Mouse (Mus musculus): ENCODE data around the gene Cplx2. TPM values are rescaled to one million over a fixed set of nuclear protein-coding genes. Genes with fewer than 3 reads are reported as not detected.

Gene Cplx2
- polyA plus RNA-seq (2015; fragmentation: Nextera tagmentation; extraction: Ambion mirVana) = 13.8 and 14.7 TPM in 2 replicates

GRCm38 (mm10) chr13:54371049-54371386 is at the start of gene Cplx2:
Gene Cplx2 (plus strand): TSS chr13:54371349.
- H3K4me3 ChIP-seq = peak within 1 kb of the TSS; percentile 45
- H3K36me3 ChIP-seq = no peaks in the 10 kb centered on the region
- 2% methylated on average over 7 of the region's 7 CpGs for WGBS
- H3K4me2 ChIP-seq = peak within 1 kb of the TSS; percentile 75
- H3K27ac ChIP-seq (replicated peaks) = peak within 1 kb of the TSS; percentile 70
- no peaks in the 10 kb centered on the region for H3K9me3 ChIP-seq
- peak within 1 kb of the TSS; percentile 73 for H3K9ac ChIP-seq
- peaks cover 14% of the 10 kb centered on the region for H3K27me3 ChIP-seq
- peaks cover 59% of the 10 kb centered on the region for H3K4me1 ChIP-seq (replicated peaks)
- no peak for ATAC-seq (ENCODE audit: low read depth)

- H3K27ac ChIP-seq (replicated peaks) = peak overlapping the region; percentile 25; the same call in 1 of the 2 replicates
- H3K4me1 ChIP-seq (replicated peaks) = peaks cover 31% of the 10 kb centered on the region
- H3K9ac ChIP-seq = no peak overlapping the region
- H3K9me3 ChIP-seq = no peaks in the 10 kb centered on the region
- H3K4me2 ChIP-seq = no peak overlapping the region
- 22% methylated on average over 19 of the region's 19 CpGs for WGBS
- H3K27me3 ChIP-seq = no peaks in the 10 kb centered on the region
- ATAC-seq (ENCODE audit: low read depth) = no peak
- H3K36me3 ChIP-seq = no peaks in the 10 kb centered on the region
- no peak overlapping the region for H3K4me3 ChIP-seq
These were observed 48.5 kb upstream of the Cplx2 start for GRCm38 (mm10) chr13:54322396-54323306.

GRCm38 (mm10) chr13:54323307-54324165 is 47.6 kb upstream of the Cplx2 start:
- Histone ChIP-seq H3K4me2 (no peak overlapping the region), H3K27ac (replicated peaks) (peak overlapping the region; percentile 34), H3K36me3 (no peaks in the 10 kb centered on the region), H3K4me3 (no peak overlapping the region), H3K27me3 (no peaks in the 10 kb centered on the region), H3K9ac (no peak overlapping the region), H3K9me3 (no peaks in the 10 kb centered on the region), H3K4me1 (replicated peaks) (peaks cover 40% of the 10 kb centered on the region)
- no peak for ATAC-seq (ENCODE audit: low read depth)
- 68% methylated on average over 13 of the region's 13 CpGs for WGBS

- H3K9ac ChIP-seq = no peak overlapping the region
- H3K4me3 ChIP-seq = no peak overlapping the region
- no peaks in the 10 kb centered on the region for H3K9me3 ChIP-seq
- H3K27ac ChIP-seq (replicated peaks) = peak overlapping the region; percentile 34
- H3K27me3 ChIP-seq = no peaks in the 10 kb centered on the region
- 37% methylated on average over 2 of the region's 2 CpGs for WGBS
- ATAC-seq (ENCODE audit: low read depth) = no peak
- no peak overlapping the region for H3K4me2 ChIP-seq
- no peaks in the 10 kb centered on the region for H3K36me3 ChIP-seq
- peaks cover 44% of the 10 kb centered on the region for H3K4me1 ChIP-seq (replicated peaks)
These were observed 47.0 kb upstream of the Cplx2 start for GRCm38 (mm10) chr13:54324178-54324577.

GRCm38 (mm10) chr13:54325814-54326213 is 45.3 kb upstream of the Cplx2 start:
- Histone ChIP-seq H3K4me1 (replicated peaks) (peaks cover 51% of the 10 kb centered on the region), H3K4me2 (no peak overlapping the region), H3K4me3 (no peak overlapping the region), H3K36me3 (no peaks in the 10 kb centered on the region), H3K27ac (replicated peaks) (peak overlapping the region; percentile 70), H3K9ac (no peak overlapping the region; the same call in 1 of the 2 replicates), H3K9me3 (no peaks in the 10 kb centered on the region), H3K27me3 (no peaks in the 10 kb centered on the region)
- ATAC-seq (ENCODE audit: low read depth) = peak; percentile 77
- WGBS = 36% methylated on average over 7 of the region's 7 CpGs

GRCm38 (mm10) chr13:54326686-54327447 is 44.3 kb upstream of the Cplx2 start:
- Histone ChIP-seq H3K9ac (no peak overlapping the region), H3K27me3 (no peaks in the 10 kb centered on the region), H3K4me3 (no peak overlapping the region), H3K9me3 (no peaks in the 10 kb centered on the region), H3K4me2 (no peak overlapping the region), H3K36me3 (no peaks in the 10 kb centered on the region), H3K27ac (replicated peaks) (peak overlapping the region; percentile 70), H3K4me1 (replicated peaks) (peaks cover 58% of the 10 kb centered on the region)
- WGBS = 83% methylated on average over 6 of the region's 6 CpGs
- no peak for ATAC-seq (ENCODE audit: low read depth)

GRCm38 (mm10) chr13:54328029-54328428 is 43.1 kb upstream of the Cplx2 start:
- no peak overlapping the region for H3K9ac ChIP-seq
- H3K27me3 ChIP-seq = no peaks in the 10 kb centered on the region
- ATAC-seq (ENCODE audit: low read depth) = no peak
- peaks cover 68% of the 10 kb centered on the region for H3K4me1 ChIP-seq (replicated peaks)
- H3K9me3 ChIP-seq = no peaks in the 10 kb centered on the region
- no peak overlapping the region; the same call in 1 of the 2 replicates for H3K27ac ChIP-seq (replicated peaks)
- H3K4me2 ChIP-seq = no peak overlapping the region
- 30% methylated on average over 1 of the region's 1 CpGs for WGBS
- no peak overlapping the region for H3K4me3 ChIP-seq
- no peaks in the 10 kb centered on the region for H3K36me3 ChIP-seq

GRCm38 (mm10) chr13:54328954-54329490 is 42.1 kb upstream of the Cplx2 start:
- peak overlapping the region; percentile 61 for H3K27ac ChIP-seq (replicated peaks)
- H3K4me3 ChIP-seq = no peak overlapping the region
- no peak overlapping the region; the same call in 1 of the 2 replicates for H3K9ac ChIP-seq
- H3K36me3 ChIP-seq = no peaks in the 10 kb centered on the region
- no peaks in the 10 kb centered on the region for H3K9me3 ChIP-seq
- no peaks in the 10 kb centered on the region for H3K27me3 ChIP-seq
- no peak overlapping the region for H3K4me2 ChIP-seq
- WGBS = 10% methylated on average over 8 of the region's 8 CpGs
- ATAC-seq (ENCODE audit: low read depth) = no peak
- H3K4me1 ChIP-seq (replicated peaks) = peaks cover 67% of the 10 kb centered on the region

- Histone ChIP-seq H3K4me1 (replicated peaks) (peaks cover 40% of the 10 kb centered on the region), H3K27me3 (no peaks in the 10 kb centered on the region), H3K4me2 (no peak overlapping the region), H3K9ac (0 out of 2 replicates have a peak overlapping the region, but pooled peaks have one; percentile 26), H3K9me3 (no peaks in the 10 kb centered on the region), H3K27ac (replicated peaks) (peak overlapping the region; percentile 19), H3K4me3 (no peak overlapping the region), H3K36me3 (no peaks in the 10 kb centered on the region)
- 68% methylated on average over 22 of the region's 22 CpGs for WGBS
- ATAC-seq (ENCODE audit: low read depth) = peak; percentile 29; the same call in 1 of the 2 replicates
These were observed 39.1 kb upstream of the Cplx2 start for GRCm38 (mm10) chr13:54331825-54332675.

GRCm38 (mm10) chr13:54332921-54333477 is 38.1 kb upstream of the Cplx2 start:
- WGBS = 80% methylated on average over 8 of the region's 8 CpGs
- H3K4me3 ChIP-seq = no peak overlapping the region
- H3K9ac ChIP-seq = no peak overlapping the region
- no peak overlapping the region for H3K4me2 ChIP-seq
- no peaks in the 10 kb centered on the region for H3K27me3 ChIP-seq
- ATAC-seq (ENCODE audit: low read depth) = no peak
- H3K27ac ChIP-seq (replicated peaks) = peak overlapping the region; percentile 19
- H3K4me1 ChIP-seq (replicated peaks) = peaks cover 34% of the 10 kb centered on the region
- H3K36me3 ChIP-seq = no peaks in the 10 kb centered on the region
- H3K9me3 ChIP-seq = no peaks in the 10 kb centered on the region
